11 mouse cellular contexts compared by ENCODE assay signal in genomic region chr2:91967962-91968361, GRCm38 (mm10). TPM values are rescaled to one million over a fixed set of nuclear protein-coding genes. Genes with fewer than 3 reads are reported as not detected.
DNase-seq lines count a peak whose midpoint lies in the region; ATAC-seq and TF ChIP-seq lines count a peak whose summit lies in the region.
"Had no signal": no experiment of that assay in that cellular context is flagged by ENCODE, and none has a peak within 500 bp of the region (broad histone marks: within the 10 kb centered on the region; RNA-seq: fewer than 3 reads in every experiment).

No protein-coding gene starts in this region.

- H3K9me3 ChIP-seq in embryonic facial prominence, embryonic 10.5 days: no peaks in the 10 kb centered on the region
- no peaks in the 10 kb centered on the region for H3K9me3 ChIP-seq in hindbrain, embryonic 16.5 days (ENCODE audit: control insufficient read depth, low read length)
- no peaks in the 10 kb centered on the region for H3K9me3 ChIP-seq in liver, postnatal 0 days (ENCODE audit: low read length)

- TF ChIP-seq CTCF in liver, postnatal 0 days (IDR thresholded peaks at IDR 0.05; ENCODE audit: low read depth): no peak

- H3K4me3 ChIP-seq in embryonic facial prominence, embryonic 10.5 days: 0 out of 2 replicates have a peak overlapping the region, but pooled peaks have one; percentile 4
- H3K4me3 ChIP-seq in hindbrain, embryonic 16.5 days (ENCODE audit: low read length): no peak overlapping the region
- no peak overlapping the region for H3K4me3 ChIP-seq in liver, postnatal 0 days (ENCODE audit: low read depth, low read length)
- H3K4me3 ChIP-seq: myocyte had no signal

- H3K4me2 ChIP-seq in hindbrain, embryonic 16.5 days (ENCODE audit: low read length): no peak overlapping the region
- no peak overlapping the region for H3K4me2 ChIP-seq in liver, postnatal 0 days (ENCODE audit: low read depth, low read length)

- no peak overlapping the region for H3K9ac ChIP-seq in hindbrain, embryonic 16.5 days (ENCODE audit: low read depth, low read length)
- no peak overlapping the region for H3K9ac ChIP-seq in liver, postnatal 0 days (replicated peaks)

- no peak for ATAC-seq in hindbrain, embryonic 16.5 days
- no peak for ATAC-seq in liver, postnatal 0 days

- 57% methylated on average over 11 of the region's 11 CpGs for WGBS in embryonic facial prominence, embryonic 10.5 days
- 70% methylated on average over 11 of the region's 11 CpGs for WGBS in hindbrain, embryonic 16.5 days
- WGBS in liver, postnatal 0 days (ENCODE audit: insufficient replicate concordance): 44% methylated on average over 11 of the region's 11 CpGs

- no peaks in the 10 kb centered on the region for H3K36me3 ChIP-seq in embryonic facial prominence, embryonic 10.5 days (replicated peaks)
- H3K36me3 ChIP-seq in hindbrain, embryonic 16.5 days (ENCODE audit: control insufficient read depth, insufficient read depth, low read length): no peaks in the 10 kb centered on the region
- H3K36me3 ChIP-seq in liver, postnatal 0 days (replicated peaks; ENCODE audit: insufficient read depth, low read length): no peaks in the 10 kb centered on the region

- 0 out of 2 replicates have a peak, but pooled peaks have one; percentile 13 for TF ChIP-seq EP300 in liver, postnatal 0 days (IDR thresholded peaks at IDR 0.05; ENCODE audit: low read depth)

- H3K27me3 ChIP-seq in embryonic facial prominence, embryonic 10.5 days (replicated peaks; ENCODE audit: low read depth, poor library complexity, severe bottlenecking): peaks cover 65% of the 10 kb centered on the region
- no peaks in the 10 kb centered on the region for H3K27me3 ChIP-seq in hindbrain, embryonic 16.5 days (replicated peaks; ENCODE audit: control insufficient read depth, insufficient read depth, low read length)
- peaks cover 4% of the 10 kb centered on the region; the same call in 1 of the 2 replicates for H3K27me3 ChIP-seq in liver, postnatal 0 days (ENCODE audit: insufficient read depth, low read length)

- DNase-seq in adrenal gland, postnatal 14 days: peak; percentile 60
- no peak for DNase-seq in adrenal gland, postnatal 36 days
- peak; percentile 37 for DNase-seq in embryonic facial prominence, embryonic 10.5 days (ENCODE audit: low spot score)
- no peak for DNase-seq in liver, postnatal 0 days
- no peak for DNase-seq in spleen, postnatal 10 days (ENCODE audit: low spot score in 2 of 2)
- no peak for DNase-seq in frontal cortex, postnatal 10 days (ENCODE audit: low spot score in 2 of 2)
- DNase-seq in T-cell, adult 2 months (ENCODE audit: low spot score): no peak

- H3K27ac ChIP-seq in embryonic facial prominence, embryonic 10.5 days (replicated peaks): peak overlapping the region; percentile 79
- peak overlapping the region; percentile 36; the same call in 1 of the 2 replicates for H3K27ac ChIP-seq in hindbrain, embryonic 16.5 days (ENCODE audit: low read depth, low read length)
- H3K27ac ChIP-seq in liver, postnatal 0 days (ENCODE audit: low read depth): peak overlapping the region; percentile 13; the same call in 1 of the 2 replicates

- H3K4me1 ChIP-seq in embryonic facial prominence, embryonic 10.5 days: peaks cover 57% of the 10 kb centered on the region
- H3K4me1 ChIP-seq in hindbrain, embryonic 16.5 days (ENCODE audit: control insufficient read depth, insufficient read depth, low read depth, low read length): peaks cover 15% of the 10 kb centered on the region
- H3K4me1 ChIP-seq in liver, postnatal 0 days (ENCODE audit: insufficient read depth): peaks cover 24% of the 10 kb centered on the region

RNA-seq across cellular contexts. Expression of gene Dgkz, which starts 7.7 kb away (rescaled TPM):
- total RNA-seq in adrenal gland, postnatal 14 days (2021): 56.4 and 79.0 TPM in 2 replicates
- 10 to 100 TPM; 45.1 to 48.0 TPM for total RNA-seq in adrenal gland, postnatal 36 days (2021)
- 42.1 and 45.0 TPM in 2 replicates for polyA plus RNA-seq in embryonic facial prominence, embryonic 10.5 days (2016; fragmentation: Nextera tagmentation; extraction: Ambion mirVana)
- 32.3 and 37.5 TPM in 2 replicates for polyA plus RNA-seq in hindbrain, embryonic 16.5 days (2015; fragmentation: Nextera tagmentation; extraction: Ambion mirVana)
- polyA plus RNA-seq in liver, postnatal 0 days (2015; fragmentation: Nextera tagmentation; extraction: Ambion mirVana): 13.9 and 15.9 TPM in 2 replicates

RNA-seq across cellular contexts. Expression of gene Gm9821, which starts 22.5 kb away (rescaled TPM):
- total RNA-seq in adrenal gland, postnatal 14 days (2021): not detected in 2 replicates
- not detected for total RNA-seq in adrenal gland, postnatal 36 days (2021)
- polyA plus RNA-seq in embryonic facial prominence, embryonic 10.5 days (2016; fragmentation: Nextera tagmentation; extraction: Ambion mirVana): 0.23 and 0.41 TPM in 2 replicates
- polyA plus RNA-seq in hindbrain, embryonic 16.5 days (2015; fragmentation: Nextera tagmentation; extraction: Ambion mirVana): 0.16 and 0.29 TPM in 2 replicates
- 0.13 and 0.20 TPM in 2 replicates for polyA plus RNA-seq in liver, postnatal 0 days (2015; fragmentation: Nextera tagmentation; extraction: Ambion mirVana)
- total RNA-seq: heart, postnatal 36 days had no signal
- polyA plus RNA-seq: brain, embryonic 14.5 days had no signal

RNA-seq across cellular contexts. Expression of gene Mdk, which starts 35.9 kb away (rescaled TPM):
- 14.6 and 17.5 TPM in 2 replicates for total RNA-seq in adrenal gland, postnatal 14 days (2021)
- 10 to 100 TPM in 1 of 2 experiments, 1 to 10 TPM in 1; 6.7 to 11.6 TPM for total RNA-seq in adrenal gland, postnatal 36 days (2021)
- polyA plus RNA-seq in embryonic facial prominence, embryonic 10.5 days (2016; fragmentation: Nextera tagmentation; extraction: Ambion mirVana): 2,212 and 2,218 TPM in 2 replicates
- 160 and 182 TPM in 2 replicates for polyA plus RNA-seq in hindbrain, embryonic 16.5 days (2015; fragmentation: Nextera tagmentation; extraction: Ambion mirVana)
- polyA plus RNA-seq in liver, postnatal 0 days (2015; fragmentation: Nextera tagmentation; extraction: Ambion mirVana): 5.0 and 6.8 TPM in 2 replicates

RNA-seq across cellular contexts. Expression of gene Chrm4, which starts 40.9 kb away (rescaled TPM):
- total RNA-seq in adrenal gland, postnatal 14 days (2021): 1.2 and 1.5 TPM in 2 replicates
- total RNA-seq in adrenal gland, postnatal 36 days (2021): 1 to 10 TPM; 2.7 to 2.9 TPM
- polyA plus RNA-seq in embryonic facial prominence, embryonic 10.5 days (2016; fragmentation: Nextera tagmentation; extraction: Ambion mirVana): 0.74 and 1.4 TPM in 2 replicates
- polyA plus RNA-seq in hindbrain, embryonic 16.5 days (2015; fragmentation: Nextera tagmentation; extraction: Ambion mirVana): 1.5 TPM in 2 replicates
- not detected in 2 replicates for polyA plus RNA-seq in liver, postnatal 0 days (2015; fragmentation: Nextera tagmentation; extraction: Ambion mirVana)
- total RNA-seq: heart, postnatal 36 days had no signal

RNA-seq across cellular contexts. Expression of gene Creb3l1, which starts 56.3 kb away (rescaled TPM):
- total RNA-seq in adrenal gland, postnatal 14 days (2021): 11.7 and 12.6 TPM in 2 replicates
- total RNA-seq in adrenal gland, postnatal 36 days (2021): 10 to 100 TPM in 1 of 2 experiments, 1 to 10 TPM in 1; 6.2 to 30.5 TPM
- polyA plus RNA-seq in embryonic facial prominence, embryonic 10.5 days (2016; fragmentation: Nextera tagmentation; extraction: Ambion mirVana): 0.93 and 1.0 TPM in 2 replicates
- 2.7 and 4.0 TPM in 2 replicates for polyA plus RNA-seq in hindbrain, embryonic 16.5 days (2015; fragmentation: Nextera tagmentation; extraction: Ambion mirVana)
- polyA plus RNA-seq in liver, postnatal 0 days (2015; fragmentation: Nextera tagmentation; extraction: Ambion mirVana): 0.63 TPM in 2 replicates

Comparison
In these comparisons a context has a peak if more than half of its experiments do, and no peak if none do; other contexts are left out.
1. DNase-seq: peak in adrenal gland, postnatal 14 days (single experiment) and embryonic facial prominence, embryonic 10.5 days (single experiment); none in adrenal gland, postnatal 36 days (0 of 2), liver, postnatal 0 days (single experiment), spleen, postnatal 10 days (0 of 2), frontal cortex, postnatal 10 days (0 of 2) and T-cell, adult 2 months (single experiment).
2. H3K27ac ChIP-seq: peak in every context shown above with its lines; median percentile 79 in embryonic facial prominence, embryonic 10.5 days; 36 in hindbrain, embryonic 16.5 days; 13 in liver, postnatal 0 days.
3. RNA of gene Mdk, which starts 35.9 kb away (polyA plus RNA-seq): 2,212 to 2,218 TPM in embryonic facial prominence, embryonic 10.5 days and 160 to 182 TPM in hindbrain, embryonic 16.5 days; 5.0 to 6.8 TPM in liver, postnatal 0 days; every median in the first group is over 10 times any median in the second.